Mouse (Mus musculus): ENCODE data around the gene Gfer. TPM values are rescaled to one million over a fixed set of nuclear protein-coding genes. Genes with fewer than 3 reads are reported as not detected.

The Gfer gene
- 33.2 and 39.3 TPM in 2 replicates for polyA plus RNA-seq (2015; fragmentation: Nextera tagmentation; extraction: Ambion mirVana)

DNA sequence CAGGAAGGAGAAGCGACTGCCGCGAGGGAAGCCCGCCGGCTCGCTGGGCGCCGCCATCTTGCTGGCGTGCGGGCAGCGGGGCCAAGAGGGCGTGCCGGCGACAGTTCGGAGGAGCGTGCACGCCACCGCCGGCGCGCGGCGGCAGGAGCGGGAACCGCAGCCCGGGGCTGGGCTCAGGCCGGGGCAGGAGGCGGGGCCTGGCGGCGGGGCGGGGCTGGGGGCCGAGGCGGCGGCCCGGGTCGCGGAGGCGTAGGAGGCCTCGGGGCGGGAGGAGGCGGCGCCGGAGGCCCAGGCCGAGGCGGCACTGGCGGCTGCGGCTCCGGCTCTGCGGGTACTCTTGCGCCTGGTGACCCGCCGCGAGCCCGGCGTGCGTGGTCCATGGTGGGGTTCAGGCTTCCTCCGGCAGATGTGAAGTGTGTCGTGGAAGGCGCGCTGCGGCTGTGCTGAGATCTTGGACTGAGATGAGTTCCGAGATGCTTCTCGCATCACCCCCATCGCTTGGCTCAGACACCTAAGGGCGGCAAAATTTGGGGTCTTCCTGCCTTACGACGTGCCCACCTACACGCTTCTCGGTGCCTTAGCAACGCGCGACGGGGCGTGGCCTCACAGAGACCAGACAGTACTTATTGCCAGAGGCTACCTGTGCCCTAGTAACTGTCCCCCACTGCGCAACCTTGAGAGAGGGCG lies at the start of gene Gfer, which contains the start of gene Noxo1:
Gene Gfer, minus strand, starts transcription at position 146 of the 687 bp plus-strand sequence.
Gene Noxo1, plus strand, starts transcription at position 224 of the 687 bp plus-strand sequence.

DNA sequence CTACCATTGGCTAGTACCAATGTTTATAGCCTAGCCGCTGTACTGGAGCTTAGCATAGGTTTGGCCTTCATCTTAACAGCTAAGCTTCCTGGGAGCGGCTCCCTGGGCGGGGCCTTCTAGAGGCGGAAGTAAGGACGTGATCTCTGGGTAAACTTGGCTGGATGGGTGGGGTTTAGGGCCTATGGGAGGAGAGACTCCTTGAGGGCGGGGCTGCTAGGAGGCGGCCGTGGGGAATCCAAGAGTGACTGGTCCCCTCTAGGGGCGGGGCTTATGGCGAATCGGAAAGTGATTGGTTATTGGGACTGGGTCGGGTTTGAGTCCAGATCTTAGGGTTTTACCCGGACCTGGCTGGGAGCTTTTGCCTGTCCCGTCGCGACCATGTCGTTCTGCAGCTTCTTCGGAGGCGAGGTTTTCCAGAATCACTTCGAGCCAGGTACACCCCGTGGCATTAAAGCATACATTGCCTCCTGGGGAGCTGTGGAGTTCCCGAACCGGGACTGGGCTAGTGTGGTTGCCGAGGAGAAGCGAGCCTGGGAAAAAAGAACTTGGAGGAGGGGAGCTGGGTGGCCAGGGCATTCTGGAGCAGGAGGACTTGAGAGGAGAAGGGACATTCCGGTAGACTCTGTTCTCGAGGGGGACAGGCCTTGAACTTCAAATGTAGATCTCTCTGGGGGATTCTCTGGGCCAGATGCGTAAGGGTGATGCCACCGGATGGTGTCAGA lies 40.5 kb upstream of the Gfer start, which contains the start of gene Msrb1:
Gene Msrb1, plus strand, starts transcription at position 313 of the 722 bp plus-strand sequence.

DNA sequence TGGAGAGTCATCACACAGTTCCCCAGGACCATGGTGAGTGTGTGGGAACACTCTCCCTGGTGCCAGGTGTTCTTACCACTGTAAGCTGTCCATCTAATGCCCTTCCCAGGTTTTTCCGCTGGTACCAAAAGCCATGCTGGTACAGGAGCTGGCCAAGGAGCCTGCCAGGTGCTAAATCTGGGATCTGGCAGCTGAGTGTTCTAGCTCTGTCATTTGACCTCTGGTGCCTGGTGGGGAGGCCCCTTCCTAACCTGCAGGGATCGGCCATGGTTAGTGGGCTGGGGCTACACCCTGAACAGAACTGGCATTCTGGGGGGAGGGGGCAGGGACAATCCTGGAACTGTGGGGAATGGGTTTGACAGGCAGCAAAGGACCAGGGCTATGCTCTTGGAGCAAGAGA lies 31.7 kb upstream of the Gfer start, which contains the start of gene Rpl3l:
Gene Rpl3l, plus strand, starts transcription at position 203 of the 400 bp plus-strand sequence.

DNA sequence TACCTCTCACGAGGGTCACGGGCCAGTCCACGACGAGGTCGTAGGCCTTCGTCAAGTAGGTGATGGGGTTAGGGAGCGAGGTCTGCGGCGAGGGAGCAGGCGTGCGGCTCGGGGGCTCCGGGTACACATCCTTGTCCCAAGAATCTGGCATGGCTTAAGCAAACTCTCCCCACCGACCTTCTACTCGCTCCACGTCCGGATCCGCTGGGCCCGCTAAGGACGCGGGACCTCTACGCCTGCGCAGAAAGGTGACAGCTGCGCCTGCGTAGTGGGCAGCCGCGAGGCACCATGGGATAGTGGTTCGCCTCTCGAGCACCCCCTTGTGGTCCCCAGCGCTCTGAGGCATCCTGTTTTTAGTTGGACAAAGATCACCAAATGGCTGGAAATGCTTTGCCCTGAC lies 28.2 kb upstream of the Gfer start, which contains the start of gene Ndufb10:
Gene Ndufb10, minus strand, starts transcription at position 295 of the 400 bp plus-strand sequence.

GRCm38 (mm10) chr17:24717943-24718342 lies 22.0 kb upstream of the Gfer start, which contains the start of the genes Rnf151 and Rps2:
Gene Rnf151, minus strand, starts transcription at chr17:24718063.
Gene Rps2, plus strand, starts transcription at chr17:24718116.

DNA sequence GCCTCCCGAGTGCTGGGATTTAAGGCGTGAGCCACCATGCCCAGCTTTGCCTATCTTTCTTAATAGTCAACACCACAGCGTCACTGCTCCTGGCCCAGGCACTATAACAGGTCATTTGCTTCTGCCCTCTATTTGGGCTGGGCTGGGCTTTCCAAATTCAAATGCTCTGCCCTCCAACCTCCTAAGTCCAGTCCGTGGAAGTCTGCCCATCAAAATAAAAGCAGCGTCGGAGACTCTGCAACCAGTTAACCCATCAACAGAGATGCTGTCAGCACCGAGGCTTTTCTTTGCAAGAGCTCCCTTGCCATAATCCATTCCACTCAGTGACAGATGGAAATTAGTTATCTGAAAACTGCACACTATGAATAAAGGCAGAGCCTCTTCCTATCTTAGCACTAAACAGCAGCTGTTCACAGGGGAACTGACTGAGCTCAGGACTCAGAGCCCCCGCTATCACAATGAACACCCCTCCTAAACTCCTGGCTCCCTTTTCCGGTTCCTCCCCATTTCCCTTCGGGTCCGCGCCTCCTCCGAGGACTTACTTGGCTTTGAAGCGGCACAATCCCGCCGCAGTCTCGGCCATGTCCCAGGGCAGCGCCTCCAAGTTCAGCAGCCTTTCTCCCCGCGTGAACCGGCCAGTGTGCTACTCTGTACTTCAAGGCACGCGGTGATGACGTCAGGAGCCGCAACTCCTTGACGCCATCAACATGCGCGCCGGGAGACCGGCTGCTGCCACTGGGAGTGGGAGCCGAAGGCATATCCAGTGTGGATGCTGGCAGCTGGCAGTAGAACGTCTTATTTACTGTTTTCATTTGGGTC lies 11.2 kb upstream of the Gfer start, which contains the start of gene Tbl3:
Gene Tbl3, minus strand, starts transcription at position 679 of the 819 bp plus-strand sequence.

GRCm38 (mm10) chr17:24689251-24690081 lies 6.5 kb downstream of the Gfer start, which contains the start of gene Syngr3:
Gene Syngr3, minus strand, starts transcription at chr17:24689955.

GRCm38 (mm10) chr17:24669545-24670245 lies 26.3 kb downstream of the Gfer start, which contains the start of gene Zfp598:
Gene Zfp598, plus strand, starts transcription at chr17:24669687.

DNA sequence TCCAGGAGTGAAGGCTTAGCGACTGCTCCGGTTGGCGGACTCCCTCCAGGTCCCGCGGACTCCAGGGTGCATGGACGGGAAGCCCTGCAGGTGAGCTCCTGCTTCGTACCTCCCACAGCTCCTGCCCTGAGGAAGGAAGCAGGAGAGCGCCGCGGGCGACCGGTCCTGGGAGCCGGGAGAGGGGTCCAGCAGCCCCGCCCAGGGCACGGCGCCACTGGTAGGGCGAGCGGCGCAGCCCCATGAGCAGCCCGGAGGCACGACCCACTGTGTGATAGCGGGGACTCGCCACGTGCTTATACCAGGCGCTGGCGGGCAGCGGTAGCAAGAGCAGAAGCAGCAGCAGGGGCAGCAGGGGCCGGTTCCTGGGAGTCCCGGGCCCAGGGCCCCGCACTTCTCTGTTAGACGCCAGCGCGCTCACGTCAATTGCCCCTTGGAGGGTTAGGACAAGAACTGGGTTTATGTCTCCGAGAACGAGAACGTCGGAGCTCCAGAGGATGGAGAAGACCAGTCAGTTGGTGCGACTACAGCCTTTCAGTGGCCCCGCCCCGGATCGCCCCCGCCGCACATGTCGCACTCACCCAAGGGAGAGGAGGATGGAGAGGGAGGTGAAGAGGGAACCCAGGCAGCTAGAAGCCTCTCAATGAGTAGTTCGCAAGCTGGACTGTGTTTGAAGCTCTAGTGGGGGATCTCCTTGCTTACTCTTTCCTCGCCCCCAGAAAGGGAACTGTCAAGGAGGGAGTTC lies 37.8 kb downstream of the Gfer start, which contains the start of gene Npw:
Gene Npw, minus strand, starts transcription at position 441 of the 742 bp plus-strand sequence.

GRCm38 (mm10) chr17:24650070-24650616 lies 45.8 kb downstream of the Gfer start, which contains the start of gene Slc9a3r2:
Gene Slc9a3r2, minus strand, starts transcription at chr17:24650327.

Other genes starting within 250 kb of the Gfer start
- 13.3 and 13.6 TPM in 2 replicates for gene E4f1, start 225.8 kb downstream of the Gfer start, polyA plus RNA-seq (2015; fragmentation: Nextera tagmentation; extraction: Ambion mirVana)
- 56.2 and 57.5 TPM in 2 replicates for gene Pgp, start 225.8 kb downstream of the Gfer start, polyA plus RNA-seq (2015; fragmentation: Nextera tagmentation; extraction: Ambion mirVana)
- gene Bricd5, start 222.3 kb downstream of the Gfer start, polyA plus RNA-seq (2015; fragmentation: Nextera tagmentation; extraction: Ambion mirVana): 0.40 TPM in 1 of 2 replicates, not detected in the other
- gene Mlst8, start 217.1 kb downstream of the Gfer start, polyA plus RNA-seq (2015; fragmentation: Nextera tagmentation; extraction: Ambion mirVana): 8.4 and 8.8 TPM in 2 replicates
- 0.29 and 0.34 TPM in 2 replicates for gene Caskin1, start 207.6 kb downstream of the Gfer start, polyA plus RNA-seq (2015; fragmentation: Nextera tagmentation; extraction: Ambion mirVana)
- gene Traf7, start 168.2 kb downstream of the Gfer start, polyA plus RNA-seq (2015; fragmentation: Nextera tagmentation; extraction: Ambion mirVana): 43.2 and 46.8 TPM in 2 replicates
- gene Rab26, start 161.9 kb downstream of the Gfer start, polyA plus RNA-seq (2015; fragmentation: Nextera tagmentation; extraction: Ambion mirVana): 0.39 and 0.69 TPM in 2 replicates
- gene Pkd1, start 146.3 kb downstream of the Gfer start, polyA plus RNA-seq (2015; fragmentation: Nextera tagmentation; extraction: Ambion mirVana): 12.6 TPM in 2 replicates
- gene Tsc2, start 63.5 kb downstream of the Gfer start, polyA plus RNA-seq (2015; fragmentation: Nextera tagmentation; extraction: Ambion mirVana): 25.6 and 31.9 TPM in 2 replicates
- gene Nthl1, start 63.5 kb downstream of the Gfer start, polyA plus RNA-seq (2015; fragmentation: Nextera tagmentation; extraction: Ambion mirVana): 11.1 TPM in 2 replicates
- gene Slc9a3r2, start 45.8 kb downstream of the Gfer start, polyA plus RNA-seq (2015; fragmentation: Nextera tagmentation; extraction: Ambion mirVana): 38.9 and 45.6 TPM in 2 replicates
- gene Npw, start 37.7 kb downstream of the Gfer start, polyA plus RNA-seq (2015; fragmentation: Nextera tagmentation; extraction: Ambion mirVana): not detected in 2 replicates
- gene Zfp598, start 26.5 kb downstream of the Gfer start, polyA plus RNA-seq (2015; fragmentation: Nextera tagmentation; extraction: Ambion mirVana): 9.0 and 11.7 TPM in 2 replicates
- 0.11 TPM in 1 of 2 replicates, not detected in the other for gene Syngr3, start 6.2 kb downstream of the Gfer start, polyA plus RNA-seq (2015; fragmentation: Nextera tagmentation; extraction: Ambion mirVana)
- gene Noxo1, start 78 bp upstream of the Gfer start, polyA plus RNA-seq (2015; fragmentation: Nextera tagmentation; extraction: Ambion mirVana): 1.1 and 1.8 TPM in 2 replicates
- 22.5 and 25.2 TPM in 2 replicates for gene Tbl3, start 11.5 kb upstream of the Gfer start, polyA plus RNA-seq (2015; fragmentation: Nextera tagmentation; extraction: Ambion mirVana)
- gene Rnf151, start 21.9 kb upstream of the Gfer start, polyA plus RNA-seq (2015; fragmentation: Nextera tagmentation; extraction: Ambion mirVana): not detected in 2 replicates
- gene Rps2, start 22.0 kb upstream of the Gfer start, polyA plus RNA-seq (2015; fragmentation: Nextera tagmentation; extraction: Ambion mirVana): 829 and 862 TPM in 2 replicates
- 707 and 733 TPM in 2 replicates for gene Ndufb10, start 28.3 kb upstream of the Gfer start, polyA plus RNA-seq (2015; fragmentation: Nextera tagmentation; extraction: Ambion mirVana)
- gene Rpl3l, start 31.7 kb upstream of the Gfer start, polyA plus RNA-seq (2015; fragmentation: Nextera tagmentation; extraction: Ambion mirVana): 47.3 and 64.3 TPM in 2 replicates
- 52.7 and 59.6 TPM in 2 replicates for gene Msrb1, start 40.5 kb upstream of the Gfer start, polyA plus RNA-seq (2015; fragmentation: Nextera tagmentation; extraction: Ambion mirVana)
- 0.51 TPM in 1 of 2 replicates, not detected in the other for gene Hs3st6, start 56.8 kb upstream of the Gfer start, polyA plus RNA-seq (2015; fragmentation: Nextera tagmentation; extraction: Ambion mirVana)
- gene Meiob, start 108.1 kb upstream of the Gfer start, polyA plus RNA-seq (2015; fragmentation: Nextera tagmentation; extraction: Ambion mirVana): not detected in 2 replicates
- gene Hagh, start 144.0 kb upstream of the Gfer start, polyA plus RNA-seq (2015; fragmentation: Nextera tagmentation; extraction: Ambion mirVana): 71.4 and 75.0 TPM in 2 replicates
- gene Fahd1, start 154.2 kb upstream of the Gfer start, polyA plus RNA-seq (2015; fragmentation: Nextera tagmentation; extraction: Ambion mirVana): 28.0 and 28.6 TPM in 2 replicates
- gene Igfals, start 169.8 kb upstream of the Gfer start, polyA plus RNA-seq (2015; fragmentation: Nextera tagmentation; extraction: Ambion mirVana): 0.42 and 6.3 TPM in 2 replicates
- 21.2 and 24.8 TPM in 2 replicates for gene Nubp2, start 190.2 kb upstream of the Gfer start, polyA plus RNA-seq (2015; fragmentation: Nextera tagmentation; extraction: Ambion mirVana)
- gene Spsb3, start 190.5 kb upstream of the Gfer start, polyA plus RNA-seq (2015; fragmentation: Nextera tagmentation; extraction: Ambion mirVana): 36.7 and 37.8 TPM in 2 replicates
- gene Eme2, start 198.9 kb upstream of the Gfer start, polyA plus RNA-seq (2015; fragmentation: Nextera tagmentation; extraction: Ambion mirVana): 18.2 and 18.6 TPM in 2 replicates
- 185 and 189 TPM in 2 replicates for gene Mrps34, start 199.0 kb upstream of the Gfer start, polyA plus RNA-seq (2015; fragmentation: Nextera tagmentation; extraction: Ambion mirVana)
- gene Nme3, start 200.3 kb upstream of the Gfer start, polyA plus RNA-seq (2015; fragmentation: Nextera tagmentation; extraction: Ambion mirVana): 22.1 and 25.2 TPM in 2 replicates
- gene Mapk8ip3, start 240.8 kb upstream of the Gfer start, polyA plus RNA-seq (2015; fragmentation: Nextera tagmentation; extraction: Ambion mirVana): 11.9 and 12.0 TPM in 2 replicates